Mouse (Mus musculus) liver, postnatal 0 days (tissue): ENCODE data around the gene Zfand6.

Experiments used
- CTCF ChIP-seq: sonication (generic); IDR thresholded peaks from 2 replicates; pipeline ENCODE4 v1.5.1; 2016; ENCODE audit warnings: antibody characterized with exemption, low read depth
- EP300 ChIP-seq: IDR thresholded peaks from 2 replicates; pipeline ENCODE4 v1.6.1; 2016; ENCODE audit warnings: antibody characterized with exemption, low read depth, mild to moderate bottlenecking

DNA sequence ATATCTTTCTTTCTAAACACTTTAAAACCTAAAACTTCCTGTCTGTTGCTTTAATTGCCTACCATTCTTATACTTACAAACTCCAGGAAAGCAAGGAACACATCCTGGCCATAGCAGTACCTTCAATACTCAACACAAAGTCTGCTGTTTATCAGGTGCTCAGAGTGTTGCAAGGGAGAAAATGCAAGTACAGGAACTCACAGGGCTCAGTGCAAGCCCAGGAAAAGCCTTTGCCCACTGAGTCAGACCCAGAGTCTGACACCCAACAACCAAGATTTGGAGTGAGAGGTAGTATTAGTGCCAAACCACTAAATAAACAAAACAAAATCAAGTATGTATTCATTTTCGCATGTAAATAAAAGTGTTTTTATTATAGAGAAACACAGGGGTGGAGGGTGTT, 5.1 kb downstream of the Zfand6 start:
- TF ChIP-seq CTCF (no peak), EP300 (no peak)
